Mouse (Mus musculus) mesoderm, embryonic 11.5 days (tissue): Measurements from ENCODE around the gene Ttll5.

ENCODE experiments used
- DNase-seq: peaks from one replicate; pipeline ENCODE4 v3.0.0-alpha.2; 2012; ENCODE audit warnings: low read depth, low spot score

The Ttll5 gene

DNA sequence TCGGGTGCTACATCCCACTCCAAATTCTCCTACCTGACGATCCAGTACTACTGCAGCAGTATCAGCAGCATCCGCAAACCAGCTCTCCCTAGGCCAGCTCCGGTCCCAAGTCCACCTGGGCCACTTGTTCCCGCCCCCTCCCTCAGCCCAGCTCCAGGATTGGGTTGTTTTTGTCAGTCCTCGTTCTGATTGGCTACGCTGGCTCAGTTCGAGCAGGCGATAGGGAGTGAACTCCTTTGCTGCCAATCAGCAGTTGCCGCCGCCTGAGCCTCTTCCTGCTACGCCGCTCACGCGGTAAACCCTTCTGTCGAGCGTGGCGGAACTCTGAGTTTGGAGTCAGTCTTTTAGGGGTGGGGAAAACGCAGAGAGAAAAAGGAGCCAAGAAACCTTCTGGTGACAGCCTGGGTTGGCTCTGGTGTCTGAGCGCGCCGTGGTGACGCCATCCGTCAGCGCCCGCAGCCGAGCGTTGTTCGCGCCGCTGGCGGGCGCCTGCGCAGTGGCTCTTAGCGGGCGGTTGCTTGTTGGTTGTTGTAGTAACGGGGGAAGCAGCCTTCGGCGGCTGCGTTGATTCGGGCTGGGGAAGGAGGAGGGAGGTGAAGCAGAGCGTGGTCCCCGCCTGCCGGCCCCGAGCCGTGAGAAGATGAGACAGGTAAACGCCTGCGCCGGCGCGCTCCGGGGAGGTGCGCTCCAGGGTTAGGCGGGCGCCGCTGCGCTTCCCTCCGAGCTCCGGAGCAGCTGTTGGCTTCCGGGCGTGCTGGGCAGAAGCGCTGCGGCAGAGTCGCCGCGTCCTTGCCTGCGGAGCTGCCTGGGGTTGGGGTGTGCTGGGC lies at the start of gene Ttll5, which contains the start of gene Erg28:
Gene Ttll5, plus strand, starts transcription at position 222 of the 827 bp plus-strand sequence.
Gene Erg28, minus strand, starts transcription at position 113 of the 827 bp plus-strand sequence.
- DNase-seq = peak; percentile 96

DNA sequence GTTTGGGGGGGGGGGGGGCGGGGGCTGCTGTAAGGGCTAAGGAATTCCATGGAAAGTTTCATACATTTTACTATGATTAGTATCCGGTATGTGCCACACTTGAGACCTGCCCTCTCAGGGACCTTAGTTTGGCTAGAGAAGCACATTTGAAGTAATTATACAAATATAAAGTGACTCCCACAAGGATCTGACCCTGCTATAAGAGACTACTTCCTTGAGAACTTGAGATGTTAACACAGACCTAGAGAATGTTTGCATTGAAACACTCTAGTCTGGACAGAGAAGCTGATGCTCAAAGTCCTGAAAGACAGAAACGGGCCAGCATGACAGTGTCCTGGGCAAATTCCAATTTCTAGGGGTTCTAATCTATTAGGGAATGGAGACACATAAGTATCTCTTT lies 45.5 kb upstream of the Ttll5 start:
- no peak for DNase-seq

DNA sequence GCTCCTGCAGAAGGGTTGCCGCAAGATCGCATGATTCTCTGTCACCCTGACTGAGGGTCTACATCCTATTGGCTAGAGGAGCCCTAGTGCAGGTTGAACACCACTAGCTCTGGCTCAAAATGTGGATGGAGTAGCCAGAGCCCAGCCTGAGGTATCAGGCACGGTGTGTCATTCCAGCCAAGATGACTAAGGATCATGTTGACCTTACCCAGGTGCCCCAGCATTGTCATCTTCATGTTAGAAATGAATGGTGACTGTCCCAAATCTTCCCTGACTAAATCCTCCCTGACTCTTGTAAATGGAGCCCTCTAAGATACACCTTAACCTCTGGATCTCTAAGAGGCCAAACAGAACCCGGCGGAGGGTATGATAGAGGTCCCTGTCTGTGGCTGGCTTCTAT lies 44.8 kb upstream of the Ttll5 start:
- no peak for DNase-seq

- no peak for DNase-seq
Measured at GRCm38 (mm10) chr12:85781606-85782005, 42.9 kb upstream of the Ttll5 start.

- peak; percentile 11 for DNase-seq
Measured at GRCm38 (mm10) chr12:85784916-85785815, 39.3 kb upstream of the Ttll5 start.

DNA sequence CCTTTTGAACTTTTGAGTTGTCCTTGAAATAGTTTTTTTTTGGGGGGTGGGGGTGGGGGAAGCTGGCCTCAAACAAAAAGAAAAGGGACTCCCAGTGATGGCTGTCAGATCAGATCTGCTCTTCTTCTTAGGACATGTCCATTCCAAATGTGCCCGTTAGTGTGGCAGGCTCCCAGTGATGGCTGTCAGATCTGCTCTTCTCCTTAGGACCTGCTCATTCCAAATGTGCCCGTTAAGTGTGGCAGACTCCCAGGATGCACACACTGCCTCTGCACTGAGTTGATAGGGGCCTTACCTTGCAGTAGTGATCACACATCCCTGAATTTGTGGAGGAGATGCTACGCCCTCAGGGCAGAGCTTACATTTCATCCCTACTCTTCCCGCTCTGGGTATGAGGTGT lies 32.3 kb upstream of the Ttll5 start:
- no peak for DNase-seq

DNA sequence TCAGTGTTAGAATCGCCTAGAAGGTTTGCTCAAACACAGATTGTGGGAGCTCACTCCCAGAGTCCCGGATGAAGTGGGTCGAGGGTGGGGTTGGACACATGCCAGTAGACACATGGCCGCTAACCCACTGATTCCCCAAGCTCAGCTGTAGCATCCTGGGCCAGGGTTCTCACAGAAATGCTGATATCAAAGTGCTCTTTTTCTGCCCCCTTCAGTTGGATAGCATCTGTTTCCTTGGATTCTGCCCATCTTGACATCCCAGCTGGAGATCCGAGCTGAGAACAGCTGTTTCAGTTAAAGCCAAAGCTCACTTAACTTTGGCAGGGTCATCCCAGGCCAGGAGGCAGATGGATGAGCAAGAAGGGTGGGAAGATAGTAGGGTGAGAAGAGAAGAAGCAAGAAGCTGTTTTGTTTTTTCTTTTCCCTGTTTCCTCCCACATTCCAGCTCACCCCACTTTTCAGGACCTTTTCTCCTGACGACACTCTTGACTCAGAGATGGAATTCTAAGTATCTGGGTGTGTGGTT lies 31.6 kb upstream of the Ttll5 start:
- DNase-seq = peak; percentile 30

DNA sequence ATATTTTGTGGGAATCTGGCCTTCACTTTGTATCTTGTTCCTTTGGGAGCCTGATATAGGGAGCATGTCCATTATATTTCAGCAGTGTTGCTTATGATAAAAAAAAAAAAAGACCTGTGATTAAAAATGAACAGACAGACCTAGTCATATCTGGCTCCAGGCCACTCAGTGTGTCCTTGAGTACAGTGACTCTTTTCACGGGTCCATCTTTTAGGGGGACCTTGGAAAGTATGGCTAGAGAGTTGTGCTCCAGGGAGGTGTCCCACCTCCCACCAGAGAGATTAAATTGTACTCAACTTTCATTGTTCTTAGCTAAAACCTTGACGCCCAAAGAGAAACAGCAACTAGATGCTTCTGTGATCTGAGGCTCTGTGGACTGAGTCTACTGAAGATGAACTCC lies 30.4 kb upstream of the Ttll5 start:
- no peak for DNase-seq

- no peak for DNase-seq
Measured at GRCm38 (mm10) chr12:85795551-85795950, 28.9 kb upstream of the Ttll5 start.

DNA sequence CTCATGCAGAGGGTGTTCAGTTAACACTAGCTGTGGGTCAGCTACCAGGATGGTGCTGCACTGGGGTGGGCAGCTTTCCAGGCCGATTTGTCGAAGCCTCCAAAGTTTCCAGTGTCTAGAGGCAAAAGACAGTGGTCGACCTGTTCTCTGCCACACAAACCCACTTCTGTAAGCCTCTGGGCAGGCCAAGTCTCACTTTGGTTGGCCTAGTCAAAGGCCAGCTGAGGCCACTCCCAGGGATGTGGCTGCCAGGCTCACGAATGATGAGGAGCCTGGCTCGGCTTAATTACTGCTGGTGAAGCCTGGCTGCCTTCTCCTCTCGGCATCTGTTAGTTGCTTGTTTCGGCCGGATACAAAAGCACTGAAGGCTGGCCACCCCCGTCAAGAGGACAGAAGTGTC lies 24.4 kb upstream of the Ttll5 start:
- no peak for DNase-seq

DNA sequence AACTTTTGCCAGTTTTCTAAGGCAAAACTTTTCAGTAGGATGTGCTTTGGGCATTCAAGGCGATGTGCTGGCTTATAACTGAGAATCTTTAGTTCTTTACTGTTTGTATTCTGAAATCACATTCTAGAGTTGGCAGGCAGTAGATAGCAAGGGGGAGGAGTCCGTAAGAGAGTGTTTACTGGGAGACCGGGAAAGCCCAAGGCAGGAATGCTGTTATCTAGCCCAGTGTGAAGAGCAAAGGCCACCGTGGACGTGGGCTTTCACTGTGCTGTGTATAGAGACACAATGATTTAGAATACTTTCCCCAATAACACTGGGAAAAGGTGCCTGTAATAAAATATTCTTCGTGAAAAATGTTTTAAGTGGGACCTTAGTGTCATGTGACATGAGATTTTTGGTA lies 14.7 kb upstream of the Ttll5 start:
- DNase-seq = no peak

DNA sequence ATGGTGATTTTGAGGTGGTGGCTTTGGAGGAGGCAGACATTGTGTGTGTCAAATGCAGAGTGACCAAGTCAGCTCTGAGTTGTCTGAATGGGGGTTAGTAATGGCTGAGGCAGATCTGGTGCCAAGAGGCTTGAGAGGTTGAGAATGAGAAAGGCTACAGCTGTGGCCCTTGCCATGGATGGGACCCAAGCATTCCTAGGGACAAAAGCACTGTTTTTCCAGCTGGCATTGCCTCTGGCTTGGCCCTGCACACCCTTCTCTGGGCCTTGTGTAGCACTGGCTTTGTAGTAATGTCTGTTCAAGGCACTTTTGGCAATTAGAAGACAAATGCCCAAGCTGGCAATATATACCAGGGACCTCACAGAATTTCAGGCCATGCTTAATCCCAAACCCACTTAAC lies 13.5 kb upstream of the Ttll5 start:
- DNase-seq = no peak

- no peak for DNase-seq
Measured at GRCm38 (mm10) chr12:85811676-85812075, 12.8 kb upstream of the Ttll5 start.

DNA sequence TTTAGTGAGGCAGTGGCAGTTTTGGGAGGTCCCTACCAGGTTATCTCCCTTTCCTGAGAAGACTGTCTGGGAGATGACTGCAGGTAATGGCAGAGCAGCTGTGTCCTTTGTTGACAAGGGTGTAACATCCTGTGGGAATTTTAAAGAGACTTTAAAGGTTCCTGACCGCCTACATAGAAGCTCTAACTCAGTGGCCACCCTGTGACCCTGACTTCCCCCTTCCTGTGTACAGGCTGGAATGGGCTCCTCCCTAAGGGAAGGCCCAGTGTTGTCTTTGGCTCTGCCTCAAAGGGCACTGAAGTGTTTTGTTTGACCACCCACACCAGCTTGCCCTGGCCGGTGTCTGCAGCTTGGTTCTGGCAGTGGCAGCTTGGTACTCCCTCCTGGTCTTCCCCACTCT lies 10.9 kb upstream of the Ttll5 start:
- no peak for DNase-seq

- no peak for DNase-seq
Measured at GRCm38 (mm10) chr12:85822051-85822450, 2.4 kb upstream of the Ttll5 start.

DNA sequence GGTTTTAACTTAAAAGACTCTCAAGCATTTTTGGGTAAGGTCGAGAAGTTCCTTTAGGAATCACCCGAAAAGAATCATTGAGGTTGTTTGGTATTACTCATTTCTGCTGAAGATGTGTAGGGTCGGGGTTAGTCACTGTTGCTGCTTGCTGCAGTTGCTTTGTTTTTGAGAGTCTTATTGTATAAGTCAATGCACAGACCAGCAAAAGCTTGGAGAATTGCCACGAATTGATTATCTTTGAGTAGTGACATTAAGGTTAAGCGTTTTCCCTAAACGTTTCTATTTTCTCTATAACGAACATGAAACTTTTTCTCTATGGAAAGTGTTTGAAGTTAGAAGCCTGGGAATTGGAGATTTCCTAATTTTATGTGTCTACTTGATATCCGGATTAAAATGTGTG lies 902 bp downstream of the Ttll5 start:
- no peak for DNase-seq

GRCm38 (mm10) chr12:85825822-85826221 lies 1.4 kb downstream of the Ttll5 start:
- no peak for DNase-seq

GRCm38 (mm10) chr12:85828856-85829255 lies 4.4 kb downstream of the Ttll5 start:
- DNase-seq = no peak

DNA sequence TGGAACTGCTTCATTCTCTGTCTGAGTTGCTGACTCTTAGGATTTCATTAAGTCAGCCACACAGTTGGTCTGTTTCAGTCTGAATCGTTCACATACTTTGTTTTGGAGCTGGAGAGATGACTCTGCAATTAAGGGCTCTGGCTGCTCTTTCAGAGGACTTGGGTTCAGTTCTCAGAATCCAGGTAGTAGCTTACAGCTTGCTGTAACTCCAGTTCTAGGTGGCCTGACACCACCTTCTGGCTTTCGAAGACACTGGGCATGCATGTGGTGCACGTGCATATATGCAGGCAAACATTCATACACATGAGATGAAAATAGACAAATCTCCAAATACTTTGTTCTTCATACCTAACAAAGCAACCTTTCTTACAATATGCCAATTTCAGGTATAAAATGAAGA lies 5.4 kb downstream of the Ttll5 start:
- DNase-seq = no peak

GRCm38 (mm10) chr12:85830691-85831090 lies 6.2 kb downstream of the Ttll5 start:
- no peak for DNase-seq

DNA sequence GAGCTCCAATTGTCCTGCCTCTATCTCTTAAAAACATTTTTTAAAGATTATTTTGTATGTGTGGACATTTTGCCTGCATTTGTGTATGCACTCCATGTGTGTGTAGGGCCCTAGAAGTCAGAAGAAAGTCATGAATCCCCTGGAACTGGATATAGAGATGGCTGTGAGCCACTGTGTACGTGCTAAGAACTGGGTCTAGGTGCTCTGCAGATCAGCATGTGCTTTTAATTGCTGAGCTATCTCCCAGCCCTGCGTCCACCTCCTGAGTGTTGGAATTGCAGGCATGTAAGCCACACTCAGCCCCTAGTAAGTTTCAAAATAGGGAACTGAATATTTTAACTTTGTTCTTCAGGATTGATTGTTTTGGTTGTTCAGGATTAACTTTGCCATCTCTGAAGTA lies 10.1 kb downstream of the Ttll5 start:
- no peak for DNase-seq

- DNase-seq = no peak
Measured at GRCm38 (mm10) chr12:85837765-85838164, 13.3 kb downstream of the Ttll5 start.
